Mouse (Mus musculus): ENCODE results near the gene Gen1.

GRCm38 (mm10) chr12:11203694-11204665, 61.6 kb downstream of the Gen1 start:
- TF ChIP-seq POLR2A (IDR thresholded peaks at IDR 0.05; ENCODE audit: low read depth, low read length) (no peak), CTCF (conservative IDR thresholded peaks at IDR 0.05; ENCODE audit: insufficient read depth, insufficient read length, low read depth, low read length) (no peak)

Data from kidney, adult 2 months (tissue).